Mouse (Mus musculus): ENCODE data around the gene Serpina3c. TPM values are rescaled to one million over a fixed set of nuclear protein-coding genes. Genes with fewer than 3 reads are reported as not detected.

Gene Serpina3c
- total RNA-seq (2021): not detected

GRCm38 (mm10) chr12:104153656-104154055 is at the start of gene Serpina3c:
TSS of gene Serpina3c (minus strand) at chr12:104153870.
- DNase-seq (ENCODE audit: low spot score in 2 of 2): no peak
- intact Hi-C loops (cut with DNase I): no loop called here

- intact Hi-C loops (cut with DNase I): no loop called here
- DNase-seq (ENCODE audit: low spot score in 2 of 2): no peak
These were observed 37.2 kb upstream of the Serpina3c start for GRCm38 (mm10) chr12:104190852-104191251.

- DNase-seq (ENCODE audit: low spot score in 2 of 2): no peak
These were observed 35.6 kb upstream of the Serpina3c start for GRCm38 (mm10) chr12:104189246-104189645.

GRCm38 (mm10) chr12:104186041-104186581 is 32.4 kb upstream of the Serpina3c start:
- DNase-seq (ENCODE audit: low spot score in 2 of 2): peak; percentile 11 to 15
- intact Hi-C loops (cut with DNase I): no loop called here

More at GRCm38 (mm10) chr12:104189246-104189645, 35.6 kb upstream of the Serpina3c start:
- intact Hi-C loops (cut with DNase I): no loop called here

- intact Hi-C loops (cut with DNase I): no loop called here
These were observed 31.4 kb upstream of the Serpina3c start for GRCm38 (mm10) chr12:104185046-104185445.

GRCm38 (mm10) chr12:104178987-104179386 is 25.3 kb upstream of the Serpina3c start:
- intact Hi-C loops (cut with DNase I): no loop called here
- DNase-seq (ENCODE audit: low spot score in 2 of 2): no peak

More at GRCm38 (mm10) chr12:104185046-104185445, 31.4 kb upstream of the Serpina3c start:
- no peak for DNase-seq (ENCODE audit: low spot score in 2 of 2)

- DNase-seq (ENCODE audit: low spot score in 2 of 2): no peak
- intact Hi-C loops (cut with DNase I): no loop called here
These were observed 24.9 kb upstream of the Serpina3c start for GRCm38 (mm10) chr12:104178577-104178976.

GRCm38 (mm10) chr12:104175636-104176035 is 22.0 kb upstream of the Serpina3c start:
- intact Hi-C loops (cut with DNase I): no loop called here
- DNase-seq (ENCODE audit: low spot score in 2 of 2): no peak

GRCm38 (mm10) chr12:104174747-104175146 is 21.1 kb upstream of the Serpina3c start:
- intact Hi-C loops (cut with DNase I): no loop called here
- no peak for DNase-seq (ENCODE audit: low spot score in 2 of 2)

- intact Hi-C loops (cut with DNase I): no loop called here
- DNase-seq (ENCODE audit: low spot score in 2 of 2): no peak
These were observed 527 bp downstream of the Serpina3c start for GRCm38 (mm10) chr12:104153041-104153645.

GRCm38 (mm10) chr12:104151989-104152388 is 1.7 kb downstream of the Serpina3c start:
- DNase-seq (ENCODE audit: low spot score in 2 of 2): no peak
- intact Hi-C loops (cut with DNase I): no loop called here

- DNase-seq (ENCODE audit: low spot score in 2 of 2): no peak
- intact Hi-C loops (cut with DNase I): no loop called here
These were observed 8.1 kb downstream of the Serpina3c start for GRCm38 (mm10) chr12:104145571-104145970.

- no peak for DNase-seq (ENCODE audit: low spot score in 2 of 2)
- intact Hi-C loops (cut with DNase I): no loop called here
These were observed 10.4 kb downstream of the Serpina3c start for GRCm38 (mm10) chr12:104143286-104143685.

GRCm38 (mm10) chr12:104142427-104142826 is 11.2 kb downstream of the Serpina3c start:
- no peak for DNase-seq (ENCODE audit: low spot score in 2 of 2)
- intact Hi-C loops (cut with DNase I): no loop called here

- intact Hi-C loops (cut with DNase I): no loop called here
- no peak for DNase-seq (ENCODE audit: low spot score in 2 of 2)
These were observed 12.2 kb downstream of the Serpina3c start for GRCm38 (mm10) chr12:104141506-104141905.

- no peak for DNase-seq (ENCODE audit: low spot score in 2 of 2)
- intact Hi-C loops (cut with DNase I): no loop called here
These were observed 13.0 kb downstream of the Serpina3c start for GRCm38 (mm10) chr12:104140543-104141103.

- no peak for DNase-seq (ENCODE audit: low spot score in 2 of 2)
- intact Hi-C loops (cut with DNase I): no loop called here
These were observed 15.5 kb downstream of the Serpina3c start for GRCm38 (mm10) chr12:104138216-104138615.

GRCm38 (mm10) chr12:104131041-104131440 is 22.6 kb downstream of the Serpina3c start:
- intact Hi-C loops (cut with DNase I): no loop called here
- DNase-seq (ENCODE audit: low spot score in 2 of 2): no peak

GRCm38 (mm10) chr12:104127696-104128095 is 26.0 kb downstream of the Serpina3c start, which contains the start of gene Serpina3b:
TSS of gene Serpina3b (plus strand) at chr12:104127996.
- intact Hi-C loops (cut with DNase I): no loop called here
- no peak for DNase-seq (ENCODE audit: low spot score in 2 of 2)

GRCm38 (mm10) chr12:104125021-104125560 is 28.6 kb downstream of the Serpina3c start:
- intact Hi-C loops (cut with DNase I): no loop called here
- no peak for DNase-seq (ENCODE audit: low spot score in 2 of 2)

GRCm38 (mm10) chr12:104123996-104124395 is 29.7 kb downstream of the Serpina3c start:
- DNase-seq (ENCODE audit: low spot score in 2 of 2): no peak
- intact Hi-C loops (cut with DNase I): no loop called here
